Mouse (Mus musculus): ENCODE results near the gene Zbtb24. TPM values are rescaled to one million over a fixed set of nuclear protein-coding genes. Genes with fewer than 3 reads are reported as not detected.
A peak's percentile ranks its signal among the peaks of the same experiment; 100 is the strongest.

Gene Zbtb24
- total RNA-seq, 1 experiment: 11.9 TPM

DNA sequence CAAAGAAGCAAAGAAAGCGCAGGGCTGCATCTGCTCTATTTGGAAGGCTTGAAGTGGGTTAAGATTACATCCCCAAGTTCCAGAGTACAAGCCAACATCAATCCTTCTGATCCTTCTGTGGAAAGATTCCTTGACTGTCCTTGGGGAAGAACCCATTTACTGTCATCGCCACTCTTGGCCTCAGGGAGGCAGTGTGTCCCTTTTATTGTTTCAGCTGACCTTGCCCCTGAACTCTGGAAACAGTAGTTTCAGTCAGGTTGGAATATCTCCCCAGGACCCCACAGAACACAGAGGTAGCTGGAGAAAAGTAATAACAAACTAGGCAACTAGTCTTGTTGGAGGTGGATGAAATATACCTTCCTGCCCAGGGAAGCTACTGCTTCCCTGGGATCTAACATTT is 59.0 kb downstream of the Zbtb24 start:
- in situ Hi-C loops (cut with MboI; ENCODE audit: low sequenced_read_pairs in 2 of 2, unreplicated experiment in 2 of 2): loop anchor here in 1 of 2 experiments (5.0 to 25.0 kb wide), 2 partner anchors 173 to 497 kb away; no protein-coding TSS in a partner anchor
- TF ChIP-seq ZC3H11A (IDR thresholded peaks at IDR 0.05; ENCODE audit: borderline replicate concordance, low read depth, low read length) (peak; percentile 96), MAFK (IDR thresholded peaks at IDR 0.05; ENCODE audit: insufficient read depth, low read depth, low read length) (no peak)
- no peaks in the 10 kb centered on the region for H3K36me3 ChIP-seq (ENCODE audit: control insufficient read depth, insufficient read depth, low read length, poor library complexity, severe bottlenecking)
- no peak overlapping the region for H3K9ac ChIP-seq (ENCODE audit: insufficient read depth, low read depth, low read length, poor library complexity, severe bottlenecking)
- peaks cover 0 to 8% of the 10 kb centered on the region in 2 experiments; a peak in 2 of 4 replicates for H3K4me1 ChIP-seq (ENCODE audit: control insufficient read depth in 2 of 2, insufficient read depth in 2 of 2, low read length in 2 of 2, poor library complexity in 1 of 2)
- DNase-seq (ENCODE audit: low read depth, low spot score): no peak
- no peak overlapping the region for H3K4me3 ChIP-seq (ENCODE audit: insufficient read depth in 1 of 2, low read depth in 1 of 2, low read length in 2 of 2, poor library complexity in 1 of 2, severe bottlenecking in 1 of 2)
- H3K9me3 ChIP-seq (ENCODE audit: control insufficient read depth, insufficient read depth, low read depth, low read length): no peaks in the 10 kb centered on the region
- no peak overlapping the region for H3K27ac ChIP-seq (ENCODE audit: insufficient read depth, low read depth, low read length, poor library complexity, severe bottlenecking)

DNA sequence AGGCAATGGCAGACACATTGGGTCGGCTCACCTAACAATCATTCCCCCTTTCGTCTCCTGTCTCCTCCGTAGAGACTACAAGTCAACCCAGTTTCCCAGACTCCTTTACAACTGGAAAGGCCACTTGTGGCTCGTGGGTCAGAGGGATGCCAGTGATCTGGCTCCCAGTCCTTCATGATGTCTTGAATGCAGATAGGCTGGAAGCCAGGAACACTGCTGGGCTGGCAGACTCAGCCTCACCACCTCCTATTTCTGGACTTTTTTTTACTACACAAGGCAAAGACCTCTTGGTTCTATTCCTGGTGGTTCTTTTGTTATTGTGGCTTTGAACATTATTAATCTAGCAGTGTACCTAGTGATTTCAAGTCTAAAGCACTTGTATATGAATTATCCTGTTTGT is 64.1 kb downstream of the Zbtb24 start:
- Histone ChIP-seq H3K27ac (ENCODE audit: insufficient read depth, low read depth, low read length, poor library complexity, severe bottlenecking) (no peak overlapping the region), H3K9me3 (ENCODE audit: control insufficient read depth, insufficient read depth, low read depth, low read length) (no peaks in the 10 kb centered on the region), H3K4me3 (ENCODE audit: insufficient read depth in 1 of 2, low read depth in 1 of 2, low read length in 2 of 2, poor library complexity in 1 of 2, severe bottlenecking in 1 of 2) (no peak overlapping the region), H3K36me3 (ENCODE audit: control insufficient read depth, insufficient read depth, low read length, poor library complexity, severe bottlenecking) (no peaks in the 10 kb centered on the region), H3K9ac (ENCODE audit: insufficient read depth, low read depth, low read length, poor library complexity, severe bottlenecking) (no peak overlapping the region), H3K4me1 (ENCODE audit: control insufficient read depth in 2 of 2, insufficient read depth in 2 of 2, low read length in 2 of 2, poor library complexity in 1 of 2) (no peaks in the 10 kb centered on the region)
- in situ Hi-C loops (cut with MboI; ENCODE audit: low sequenced_read_pairs in 2 of 2, unreplicated experiment in 2 of 2): loop anchor here (10.0 to 25.0 kb wide), 3 partner anchors 120 to 502 kb away; no protein-coding TSS in a partner anchor
- no peak for DNase-seq (ENCODE audit: low read depth, low spot score)
- TF ChIP-seq MAFK (IDR thresholded peaks at IDR 0.05; ENCODE audit: insufficient read depth, low read depth, low read length): no peak
- no peak for TF ChIP-seq ZC3H11A (IDR thresholded peaks at IDR 0.05; ENCODE audit: borderline replicate concordance, low read depth, low read length)
- no peak for TF ChIP-seq HCFC1 (IDR thresholded peaks at IDR 0.05; ENCODE audit: borderline replicate concordance, insufficient read depth, low read length)
- TF ChIP-seq ZNF384 (IDR thresholded peaks at IDR 0.05; ENCODE audit: low read depth, low read length): no peak
- TF ChIP-seq CHD2 (IDR thresholded peaks at IDR 0.05; ENCODE audit: low read depth, low read length): no peak

- H3K4me3 ChIP-seq (ENCODE audit: insufficient read depth in 1 of 2, low read depth in 1 of 2, low read length in 2 of 2, poor library complexity in 1 of 2, severe bottlenecking in 1 of 2): no peak overlapping the region
Measured at GRCm38 (mm10) chr10:41514921-41515320, 64.7 kb downstream of the Zbtb24 start.

More at GRCm38 (mm10) chr10:41514921-41515320, 64.7 kb downstream of the Zbtb24 start:
- Histone ChIP-seq H3K36me3 (ENCODE audit: control insufficient read depth, insufficient read depth, low read length, poor library complexity, severe bottlenecking) (no peaks in the 10 kb centered on the region), H3K4me1 (ENCODE audit: control insufficient read depth in 2 of 2, insufficient read depth in 2 of 2, low read length in 2 of 2, poor library complexity in 1 of 2) (no peaks in the 10 kb centered on the region), H3K9ac (ENCODE audit: insufficient read depth, low read depth, low read length, poor library complexity, severe bottlenecking) (no peak overlapping the region), H3K9me3 (ENCODE audit: control insufficient read depth, insufficient read depth, low read depth, low read length) (no peaks in the 10 kb centered on the region), H3K27ac (ENCODE audit: insufficient read depth, low read depth, low read length, poor library complexity, severe bottlenecking) (no peak overlapping the region)
- no peak for DNase-seq (ENCODE audit: low read depth, low spot score)
- TF ChIP-seq MAFK (IDR thresholded peaks at IDR 0.05; ENCODE audit: insufficient read depth, low read depth, low read length): no peak
- no peak for TF ChIP-seq HCFC1 (IDR thresholded peaks at IDR 0.05; ENCODE audit: borderline replicate concordance, insufficient read depth, low read length)
- no peak for TF ChIP-seq CHD2 (IDR thresholded peaks at IDR 0.05; ENCODE audit: low read depth, low read length)
- TF ChIP-seq ZNF384 (IDR thresholded peaks at IDR 0.05; ENCODE audit: low read depth, low read length): no peak
- TF ChIP-seq ZC3H11A (IDR thresholded peaks at IDR 0.05; ENCODE audit: borderline replicate concordance, low read depth, low read length): no peak
- in situ Hi-C loops (cut with MboI; ENCODE audit: low sequenced_read_pairs in 2 of 2, unreplicated experiment in 2 of 2): loop anchor here (10.0 to 25.0 kb wide), 3 partner anchors 120 to 503 kb away; no protein-coding TSS in a partner anchor

Other genes starting within 250 kb of the Zbtb24 start
- 20.0 and 24.6 TPM in 2 replicates for gene Fig4, start 147.1 kb upstream of the Zbtb24 start, total RNA-seq (2012; rRNA removed)
- 0.05 and 0.09 TPM in 2 replicates for gene Ak9, start 146.4 kb upstream of the Zbtb24 start, total RNA-seq (2012; rRNA removed)
- gene Mical1, start 25.9 kb downstream of the Zbtb24 start, total RNA-seq (2012; rRNA removed): 35.3 and 54.7 TPM in 2 replicates
- 31.7 and 54.8 TPM in 2 replicates for gene Smpd2, start 40.0 kb downstream of the Zbtb24 start, total RNA-seq (2012; rRNA removed)
- gene Ppil6, start 40.1 kb downstream of the Zbtb24 start, total RNA-seq (2012; rRNA removed): 0.53 TPM in 1 of 2 replicates, not detected in the other
- 112 and 127 TPM in 2 replicates for gene Cd164, start 69.0 kb downstream of the Zbtb24 start, total RNA-seq (2012; rRNA removed)